In genomic region chr11:105911149-105911548, GRCm38 (mm10) we compare ENCODE assay signal across 10 mouse cellular contexts.
"Had no signal": no experiment of that assay in that cellular context is flagged by ENCODE, and none has a peak within 500 bp of the region (broad histone marks: within the 10 kb centered on the region; RNA-seq: fewer than 3 reads in every experiment).

No protein-coding gene starts in this region.

- H3K4me1 ChIP-seq: kidney, embryonic 15.5 days; limb, embryonic 10.5 days; limb, embryonic 13.5 days; liver, embryonic 12.5 days; liver, embryonic 15.5 days; megakaryocyte, embryonic 14.5 days; midbrain, embryonic 12.5 days; neural tube, embryonic 12.5 days; stomach, embryonic 15.5 days had no signal

- H3K27ac ChIP-seq: kidney, embryonic 15.5 days; limb, embryonic 10.5 days; limb, embryonic 13.5 days; liver, embryonic 12.5 days; liver, embryonic 15.5 days; lung, embryonic 15.5 days; midbrain, embryonic 12.5 days; neural tube, embryonic 12.5 days; stomach, embryonic 15.5 days had no signal

- H3K27me3 ChIP-seq: kidney, embryonic 15.5 days; limb, embryonic 13.5 days; liver, embryonic 12.5 days; liver, embryonic 15.5 days; lung, embryonic 15.5 days; midbrain, embryonic 12.5 days; neural tube, embryonic 12.5 days; stomach, embryonic 15.5 days had no signal

- H3K9ac ChIP-seq: kidney, embryonic 15.5 days; limb, embryonic 13.5 days; liver, embryonic 12.5 days; liver, embryonic 15.5 days; lung, embryonic 15.5 days; midbrain, embryonic 12.5 days; neural tube, embryonic 12.5 days; stomach, embryonic 15.5 days had no signal

- H3K36me3 ChIP-seq: liver, embryonic 12.5 days; liver, embryonic 15.5 days had no signal

- H3K4me3 ChIP-seq: kidney, embryonic 15.5 days; limb, embryonic 10.5 days; limb, embryonic 13.5 days; liver, embryonic 12.5 days; liver, embryonic 15.5 days; lung, embryonic 15.5 days; megakaryocyte, embryonic 14.5 days; midbrain, embryonic 12.5 days; neural tube, embryonic 12.5 days; stomach, embryonic 15.5 days had no signal

- H3K4me2 ChIP-seq: kidney, embryonic 15.5 days; limb, embryonic 13.5 days; liver, embryonic 12.5 days; liver, embryonic 15.5 days; lung, embryonic 15.5 days; midbrain, embryonic 12.5 days; neural tube, embryonic 12.5 days; stomach, embryonic 15.5 days had no signal

- H3K9me3 ChIP-seq: kidney, embryonic 15.5 days; limb, embryonic 10.5 days; limb, embryonic 13.5 days; liver, embryonic 12.5 days; liver, embryonic 15.5 days; lung, embryonic 15.5 days; megakaryocyte, embryonic 14.5 days; midbrain, embryonic 12.5 days; neural tube, embryonic 12.5 days; stomach, embryonic 15.5 days had no signal
